In genomic region chr5:21936627-21937026, GRCm38 (mm10) we compare ENCODE assay signal across 25 mouse cellular contexts.
DNase-seq lines count a peak whose midpoint lies in the region; ATAC-seq and TF ChIP-seq lines count a peak whose summit lies in the region.
"Had no signal": no experiment of that assay in that cellular context is flagged by ENCODE, and none has a peak within 500 bp of the region (broad histone marks: within the 10 kb centered on the region; RNA-seq: fewer than 3 reads in every experiment).

No protein-coding gene starts in this region.

- no peak for TF ChIP-seq CTCF in lung, postnatal 0 days (IDR thresholded peaks at IDR 0.05)

- no peaks in the 10 kb centered on the region for H3K4me1 ChIP-seq in lung, postnatal 0 days (ENCODE audit: insufficient read depth, low read depth, low read length)
- no peaks in the 10 kb centered on the region for H3K4me1 ChIP-seq in intestine, embryonic 14.5 days (replicated peaks; ENCODE audit: control insufficient read depth, insufficient read depth, low read length)
- no peaks in the 10 kb centered on the region for H3K4me1 ChIP-seq in intestine, embryonic 16.5 days (ENCODE audit: control insufficient read depth, insufficient read depth, low read length)
- H3K4me1 ChIP-seq: embryonic facial prominence, embryonic 12.5 days; embryonic facial prominence, embryonic 15.5 days had no signal

- no peak overlapping the region for H3K9ac ChIP-seq in lung, postnatal 0 days (replicated peaks; ENCODE audit: low read depth)
- no peak overlapping the region for H3K9ac ChIP-seq in intestine, embryonic 14.5 days (ENCODE audit: low read length)
- H3K9ac ChIP-seq in intestine, embryonic 16.5 days (ENCODE audit: low read depth, low read length): no peak overlapping the region
- H3K9ac ChIP-seq: embryonic facial prominence, embryonic 12.5 days; embryonic facial prominence, embryonic 15.5 days; forebrain, postnatal 0 days; hindbrain, embryonic 12.5 days; hindbrain, embryonic 15.5 days had no signal

- no peak overlapping the region for H3K4me2 ChIP-seq in lung, postnatal 0 days (replicated peaks; ENCODE audit: low read depth, low read length)
- H3K4me2 ChIP-seq in intestine, embryonic 14.5 days (ENCODE audit: low read length): no peak overlapping the region
- H3K4me2 ChIP-seq in intestine, embryonic 16.5 days (ENCODE audit: low read depth, low read length): no peak overlapping the region
- H3K4me2 ChIP-seq: embryonic facial prominence, embryonic 12.5 days; embryonic facial prominence, embryonic 15.5 days; heart, embryonic 11.5 days; hindbrain, embryonic 12.5 days; hindbrain, embryonic 15.5 days had no signal

- DNase-seq in adrenal gland, postnatal 14 days: peak; percentile 12
- no peak for DNase-seq in adrenal gland, adult 18-20 months (ENCODE audit: low spot score in 2 of 2)
- DNase-seq in lung, postnatal 0 days (ENCODE audit: low spot score): peak; percentile 22
- no peak for DNase-seq in lung, postnatal 36 days
- DNase-seq in intestine, embryonic 14.5 days (ENCODE audit: low spot score): no peak
- no peak for DNase-seq in right cerebral cortex, postnatal 4 days
- no peak for DNase-seq in ovary, postnatal 10 days (ENCODE audit: low spot score)
- DNase-seq: adrenal gland, adult 8-10 months; B cell, adult 2 months; cerebellum, adult 11 months; cerebellum, adult 2 months; cerebellum, adult 9-11 months; cerebellum, postnatal 25 days; forebrain, postnatal 0 days; gastrocnemius, postnatal 25 days had no signal

- no peaks in the 10 kb centered on the region for H3K27me3 ChIP-seq in lung, postnatal 0 days (replicated peaks; ENCODE audit: insufficient read depth, low read length)
- H3K27me3 ChIP-seq in intestine, embryonic 14.5 days (replicated peaks; ENCODE audit: control insufficient read depth, insufficient read depth, low read length): no peaks in the 10 kb centered on the region
- no peaks in the 10 kb centered on the region for H3K27me3 ChIP-seq in intestine, embryonic 16.5 days (replicated peaks; ENCODE audit: control insufficient read depth, insufficient read depth, low read length)
- H3K27me3 ChIP-seq: CH12.LX; embryonic facial prominence, embryonic 12.5 days; embryonic facial prominence, embryonic 15.5 days; hindbrain, embryonic 12.5 days; hindbrain, embryonic 15.5 days had no signal

- no peak for ATAC-seq in lung, postnatal 0 days
- 0 out of 2 replicates have a peak, but pooled peaks have one; percentile 32 for ATAC-seq in intestine, embryonic 14.5 days (replicated peaks; ENCODE audit: low FRiP score, low TSS enrichment, low read depth)
- ATAC-seq in intestine, embryonic 16.5 days: peak; percentile 80
- ATAC-seq: forebrain, embryonic 14.5 days; forebrain, postnatal 0 days; Patski had no signal

- no peak overlapping the region for H3K4me3 ChIP-seq in lung, postnatal 0 days (ENCODE audit: low read depth, low read length)
- H3K4me3 ChIP-seq in intestine, embryonic 14.5 days (ENCODE audit: low read depth, low read length): no peak overlapping the region
- no peak overlapping the region for H3K4me3 ChIP-seq in intestine, embryonic 16.5 days (ENCODE audit: low read length)
- H3K4me3 ChIP-seq: embryonic facial prominence, embryonic 12.5 days; embryonic facial prominence, embryonic 15.5 days; hindbrain, embryonic 12.5 days; hindbrain, embryonic 15.5 days had no signal

- no peak overlapping the region for H3K27ac ChIP-seq in lung, postnatal 0 days (ENCODE audit: low read length)
- no peak overlapping the region for H3K27ac ChIP-seq in intestine, embryonic 14.5 days (ENCODE audit: low read depth)
- H3K27ac ChIP-seq in intestine, embryonic 16.5 days (ENCODE audit: low read length): 0 out of 2 replicates have a peak overlapping the region, but pooled peaks have one; percentile 10
- H3K27ac ChIP-seq: embryonic facial prominence, embryonic 12.5 days; embryonic facial prominence, embryonic 15.5 days; hindbrain, embryonic 12.5 days; hindbrain, embryonic 15.5 days had no signal

- no peaks in the 10 kb centered on the region for H3K36me3 ChIP-seq in lung, postnatal 0 days (ENCODE audit: insufficient read depth, low read length)
- H3K36me3 ChIP-seq in intestine, embryonic 14.5 days (ENCODE audit: control insufficient read depth, insufficient read depth, low read length): no peaks in the 10 kb centered on the region
- H3K36me3 ChIP-seq in intestine, embryonic 16.5 days (ENCODE audit: control insufficient read depth, insufficient read depth, low read length): no peaks in the 10 kb centered on the region
- H3K36me3 ChIP-seq: embryonic facial prominence, embryonic 12.5 days; embryonic facial prominence, embryonic 15.5 days; G1E; hindbrain, embryonic 12.5 days; hindbrain, embryonic 15.5 days had no signal

- no peaks in the 10 kb centered on the region for H3K9me3 ChIP-seq in lung, postnatal 0 days (ENCODE audit: low read length)
- no peaks in the 10 kb centered on the region for H3K9me3 ChIP-seq in intestine, embryonic 14.5 days (ENCODE audit: control insufficient read depth, low read length)
- H3K9me3 ChIP-seq in intestine, embryonic 16.5 days (ENCODE audit: control insufficient read depth, low read length): no peaks in the 10 kb centered on the region
- H3K9me3 ChIP-seq: embryonic facial prominence, embryonic 12.5 days; embryonic facial prominence, embryonic 15.5 days; G1E; hindbrain, embryonic 12.5 days; hindbrain, embryonic 15.5 days had no signal

- TF ChIP-seq EP300 in lung, postnatal 0 days (IDR thresholded peaks at IDR 0.05): no peak

- WGBS in lung, postnatal 0 days: 15% methylated on average over 2 of the region's 2 CpGs
- WGBS in intestine, embryonic 14.5 days: 62% methylated on average over 2 of the region's 2 CpGs
- 59% methylated on average over 2 of the region's 2 CpGs for WGBS in intestine, embryonic 16.5 days

Comparison
In these comparisons a context has a peak if more than half of its experiments do, and no peak if none do; other contexts are left out.
1. DNase-seq: peak in adrenal gland, postnatal 14 days (single experiment) and lung, postnatal 0 days (single experiment); none in adrenal gland, adult 18-20 months (0 of 2), lung, postnatal 36 days (single experiment), intestine, embryonic 14.5 days (single experiment), right cerebral cortex, postnatal 4 days (single experiment) and ovary, postnatal 10 days (single experiment).